Mouse (Mus musculus) spleen, adult 2 months (tissue): ENCODE data around the gene Llph.

ENCODE experiments used
- CTCF ChIP-seq: fragments of 200-500 bp; IDR thresholded peaks from 2 replicates; pipeline ENCODE4 v1.5.1; 2011; ENCODE audit warnings: mild to moderate bottlenecking, inconsistent platforms; ENCODE audit not compliant: insufficient read depth, insufficient read length, insufficient replicate concordance; ENCODE audit errors: extremely low read depth
- POLR2A ChIP-seq: fragments of 200-500 bp; IDR thresholded peaks from 2 replicates; pipeline ENCODE4 v1.6.1; 2011; ENCODE audit warnings: low read depth, low read length, inconsistent platforms

GRCm38 (mm10) chr10:120201131-120201921 lies 25.5 kb upstream of the Llph start, which contains the start of gene Tmbim4:
- no peak; the same call in 1 of the 2 replicates for TF ChIP-seq POLR2A
- TF ChIP-seq CTCF, result no peak
